Mouse (Mus musculus) liver, embryonic 14.5 days (tissue): Measurements from ENCODE around the gene Ajm1. TPM values are rescaled to one million over a fixed set of nuclear protein-coding genes. Genes with fewer than 3 reads are reported as not detected.
"Not testable (repeated sequence)": the region's sequence is repeated elsewhere in the genome, so short reads cannot be mapped to it uniquely, and the experiment has no call there.

Experiments used
- ATAC-seq: fragments of 200-750 bp; cut with Nextera tagmentation; 2 replicates; pipeline ENCODE4 v1.8.0; 2017; ENCODE audit warnings: moderate number of reproducible peaks, mild to moderate bottlenecking, moderate library complexity; ENCODE audit not compliant: insufficient read depth
- DNase-seq, 3 experiments: peaks; one replicate each; pipeline ENCODE4 v3.0.0-alpha.2; 2012 to 2013; ENCODE audit warnings: low read depth in 3 of 3, low spot score in 3 of 3
- H3K27ac ChIP-seq: fragments of 300-500 bp; sonication (generic); 2 replicates; pipeline ENCODE4 v1.5.1; 2014; ENCODE audit warnings: moderate library complexity, mild to moderate bottlenecking, control low read depth, inconsistent platforms
- H3K27me3 ChIP-seq: fragments of 300-500 bp; sonication (generic); 2 replicates; pipeline ENCODE4 v1.6.1; 2014; ENCODE audit warnings: mild to moderate bottlenecking, low read length, moderate library complexity; ENCODE audit not compliant: control insufficient read depth, insufficient read depth
- H3K36me3 ChIP-seq: fragments of 300-500 bp; sonication (generic); replicated peaks from 2 replicates; pipeline ENCODE4 v1.6.1; 2014; ENCODE audit warnings: low read depth; ENCODE audit not compliant: control insufficient read depth, insufficient read depth
- H3K4me1 ChIP-seq, 2 experiments: fragments of 200-500 bp in 1 of 2; fragments of 300-500 bp in 1 of 2; sonication (generic) in 1 of 2; replicated peaks; 2 replicates each; pipeline ENCODE4 v1.6.1; 2012 to 2014; ENCODE audit warnings: antibody characterized with exemption in 1 of 2, inconsistent platforms in 1 of 2, low read length in 1 of 2; ENCODE audit not compliant: control insufficient read depth in 2 of 2, insufficient read depth in 2 of 2
- H3K4me2 ChIP-seq: fragments of 300-500 bp; sonication (generic); 2 replicates; pipeline ENCODE4 v1.6.1; 2014; ENCODE audit warnings: low read depth, mild to moderate bottlenecking, control low read depth, moderate library complexity
- H3K4me3 ChIP-seq, 2 experiments: fragments of 200-500 bp in 1 of 2; fragments of 300-500 bp in 1 of 2; sonication (generic) in 1 of 2; 2 replicates each; pipeline ENCODE4 v1.5.1; 2012 to 2014; ENCODE audit warnings: low read depth in 2 of 2, low read length in 2 of 2, mild to moderate bottlenecking in 2 of 2, control low read depth in 1 of 2, inconsistent platforms in 1 of 2, moderate library complexity in 1 of 2; ENCODE audit not compliant: insufficient read depth in 1 of 2
- H3K9ac ChIP-seq: fragments of 300-500 bp; sonication (generic); replicated peaks from 2 replicates; pipeline ENCODE4 v1.6.1; 2014; ENCODE audit warnings: mild to moderate bottlenecking, control low read depth, moderate library complexity
- H3K9me3 ChIP-seq: fragments of 300-500 bp; sonication (generic); 2 replicates; pipeline ENCODE4 v1.6.1; 2016; ENCODE audit warnings: low read length, mixed read lengths; ENCODE audit not compliant: control insufficient read depth
- CTCF ChIP-seq: IDR thresholded peaks from 2 replicates; pipeline ENCODE4 v1.5.1; 2016; ENCODE audit warnings: antibody characterized with exemption, low read depth, control low read depth
- EP300 ChIP-seq: IDR thresholded peaks from 2 replicates; pipeline ENCODE4 v1.6.1; 2016; ENCODE audit warnings: antibody characterized with exemption, low read depth
- WGBS: fragments of 180-500 bp; shearing (Covaris S2); extraction: QIAGEN DNeasy Blood & Tissue Kit; methylation state at CpG from one replicate; pipeline ENCODE4 v1.1.7; 2014; ENCODE audit not compliant: insufficient replicate concordance; 5-methylcytosine and 5-hydroxymethylcytosine counted together
- polyA plus RNA-seq, 2 experiments: library from polyadenylated mRNA; depleted of rRNA in 1 of 2; stranded (reverse) in 1 of 2; unstranded in 1 of 2; fragments of >200 nt; fragmentation: Nextera tagmentation in 1 of 2; extraction: Ambion mirVana in 1 of 2; gene quantifications; 2 replicates each; pipeline versions ENCODE4 v1.2.1 to v1.2.3; 2012 to 2014

The Ajm1 gene
- polyA plus RNA-seq, 2 experiments: 0.07 TPM; not detected in 1

GRCm38 (mm10) chr2:25557964-25558360, 23.6 kb downstream of the Ajm1 start:
- peak overlapping the region; percentile 73 to 92 for H3K4me3 ChIP-seq
- no peaks in the 10 kb centered on the region for H3K27me3 ChIP-seq
- no peak for TF ChIP-seq EP300
- H3K9me3 ChIP-seq: no peaks in the 10 kb centered on the region
- H3K27ac ChIP-seq: peak overlapping the region; percentile 1; the same call in 1 of the 2 replicates
- no peak for DNase-seq
- H3K9ac ChIP-seq: peak overlapping the region; percentile 84
- peak overlapping the region; percentile 99 for H3K4me2 ChIP-seq
- ATAC-seq: peak; percentile 67
- WGBS: under 1% methylated on average over 24 of the region's 24 CpGs
- peaks cover 8 to 16% of the 10 kb centered on the region in 2 experiments for H3K4me1 ChIP-seq
- H3K36me3 ChIP-seq: peaks cover 28% of the 10 kb centered on the region

- TF ChIP-seq CTCF: no peak
- no peak for TF ChIP-seq EP300
Observed at GRCm38 (mm10) chr2:25557221-25557963, 24.2 kb downstream of the Ajm1 start, which contains the start of gene Edf1. TSS of gene Edf1 (plus strand) at chr2:25557847.

GRCm38 (mm10) chr2:25556296-25556695, 25.3 kb downstream of the Ajm1 start:
- no peak overlapping the region for H3K27ac ChIP-seq
- WGBS: 61% methylated on average over 1 of the region's 1 CpGs
- TF ChIP-seq CTCF (no peak), EP300 (no peak)
- H3K27me3 ChIP-seq: no peaks in the 10 kb centered on the region
- DNase-seq (no peak), ATAC-seq (no peak)
- peak overlapping the region; percentile 99; the same call in 1 of the 2 replicates for H3K4me2 ChIP-seq
- no peaks in the 10 kb centered on the region for H3K9me3 ChIP-seq
- H3K4me3 ChIP-seq: no peak overlapping the region
- peaks cover 8 to 16% of the 10 kb centered on the region in 2 experiments for H3K4me1 ChIP-seq
- peaks cover 15% of the 10 kb centered on the region for H3K36me3 ChIP-seq
- H3K9ac ChIP-seq: no peak overlapping the region

More at GRCm38 (mm10) chr2:25557221-25557963, 24.2 kb downstream of the Ajm1 start, which contains the start of gene Edf1:
- peak within 1 kb of the TSS; percentile 84 for H3K9ac ChIP-seq
- peak; percentile 82 to 86 (median 86) for DNase-seq
- WGBS: under 1% methylated on average over 61 of the region's 61 CpGs
- peaks cover 8 to 16% of the 10 kb centered on the region in 2 experiments for H3K4me1 ChIP-seq
- H3K4me2 ChIP-seq: peak within 1 kb of the TSS; percentile 99
- peak within 1 kb of the TSS; percentile 56 for H3K27ac ChIP-seq
- no peaks in the 10 kb centered on the region for H3K27me3 ChIP-seq
- ATAC-seq: peak; percentile 99
- peaks cover 22% of the 10 kb centered on the region for H3K36me3 ChIP-seq
- no peaks in the 10 kb centered on the region for H3K9me3 ChIP-seq
- peak within 1 kb of the TSS; percentile 73 to 92 for H3K4me3 ChIP-seq

- peak; percentile 38; the same call in 1 of the 2 replicates for TF ChIP-seq CTCF
- H3K27me3 ChIP-seq, H3K9me3 ChIP-seq, H3K27ac ChIP-seq, ATAC-seq, H3K4me3 ChIP-seq, H3K36me3 ChIP-seq, H3K9ac ChIP-seq, DNase-seq, H3K4me2 ChIP-seq: not testable (repeated sequence)
- WGBS: 37% methylated on average over 2 of the region's 2 CpGs
- H3K4me1 ChIP-seq: peaks cover 8 to 16% of the 10 kb centered on the region in 2 experiments
Observed at GRCm38 (mm10) chr2:25555479-25555878, 26.1 kb downstream of the Ajm1 start.

- H3K4me3 ChIP-seq, H3K27ac ChIP-seq, DNase-seq, H3K9ac ChIP-seq, H3K27me3 ChIP-seq, ATAC-seq, H3K9me3 ChIP-seq, H3K4me1 ChIP-seq, H3K4me2 ChIP-seq, H3K36me3 ChIP-seq: not testable (repeated sequence)
- 69% methylated on average over 4 of the region's 4 CpGs for WGBS
Observed at GRCm38 (mm10) chr2:25553171-25553786, 28.3 kb downstream of the Ajm1 start.
